Mouse (Mus musculus) spleen, adult 2 months (tissue): Measurements from ENCODE around the gene Chkb. TPM values are rescaled to one million over a fixed set of nuclear protein-coding genes. Genes with fewer than 3 reads are reported as not detected.

Source experiments
- DNase-seq, 2 experiments: peaks; one replicate each; pipeline versions ENCODE4 v3.0.0 to v3.0.0-alpha.2; 2012 to 2021; ENCODE audit warnings: low spot score in 2 of 2, low read depth in 1 of 2
- H3K27ac ChIP-seq: fragments of 200-500 bp; 2 replicates; pipeline ENCODE4 v1.5.1; 2012; ENCODE audit warnings: low read length, inconsistent platforms; ENCODE audit not compliant: insufficient read depth
- H3K27me3 ChIP-seq: fragments of 200-500 bp; 2 replicates; pipeline ENCODE4 v1.6.1; 2012; ENCODE audit warnings: mild to moderate bottlenecking, moderate library complexity, low read length, inconsistent platforms; ENCODE audit not compliant: control insufficient read depth, insufficient read depth
- H3K36me3 ChIP-seq: fragments of 200-500 bp; 2 replicates; pipeline ENCODE4 v1.6.1; 2012; ENCODE audit warnings: mild to moderate bottlenecking, low read length, inconsistent platforms; ENCODE audit not compliant: control insufficient read depth, insufficient read depth
- H3K4me1 ChIP-seq: fragments of 200-500 bp; 2 replicates; pipeline ENCODE4 v1.6.1; 2011; ENCODE audit warnings: inconsistent platforms; ENCODE audit not compliant: control insufficient read depth, insufficient read depth, insufficient read length
- H3K4me3 ChIP-seq: fragments of 200-500 bp; 2 replicates; pipeline ENCODE4 v1.5.1; 2011; ENCODE audit warnings: mild to moderate bottlenecking, inconsistent platforms; ENCODE audit not compliant: insufficient read depth, insufficient read length; ENCODE audit errors: extremely low read depth
- CTCF ChIP-seq: fragments of 200-500 bp; IDR thresholded peaks from 2 replicates; pipeline ENCODE4 v1.5.1; 2011; ENCODE audit warnings: mild to moderate bottlenecking, inconsistent platforms; ENCODE audit not compliant: insufficient read depth, insufficient read length, insufficient replicate concordance; ENCODE audit errors: extremely low read depth
- POLR2A ChIP-seq: fragments of 200-500 bp; IDR thresholded peaks from 2 replicates; pipeline ENCODE4 v1.6.1; 2011; ENCODE audit warnings: low read depth, low read length, inconsistent platforms
- WGBS: fragments of 180-500 bp; shearing (Covaris S2); methylation state at CpG from one replicate; pipeline ENCODE4 v1.1.7; 2018; 5-methylcytosine and 5-hydroxymethylcytosine counted together
- polyA plus RNA-seq: library from polyadenylated mRNA; depleted of rRNA; stranded (reverse); fragments of >200 nt; gene quantifications from 2 replicates; pipeline ENCODE4 v1.2.3, GENCODE M21; 2012

The Chkb gene
- polyA plus RNA-seq, 1 experiment, result 62.6 TPM

DNA sequence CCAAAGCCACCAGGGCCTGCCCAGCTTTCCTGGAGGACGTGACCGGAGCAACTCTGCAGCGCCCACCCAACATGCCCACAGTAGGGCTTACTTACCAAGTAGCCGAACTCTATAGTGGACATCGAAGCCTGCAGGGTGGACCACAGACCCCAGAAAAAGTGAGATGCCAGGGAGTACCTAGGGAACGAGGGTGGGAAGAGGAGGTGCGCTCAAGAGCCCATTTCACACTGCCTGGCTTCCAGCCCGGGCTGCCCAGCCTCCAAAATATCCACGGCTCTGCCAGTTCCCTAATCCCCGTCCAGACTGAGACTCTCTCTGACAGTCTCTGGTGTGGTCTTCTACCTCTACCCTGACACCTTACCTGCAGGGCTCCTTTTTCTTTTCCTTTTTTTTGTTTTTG lies 3.0 kb downstream of the Chkb start:
- no peak for DNase-seq
- Histone ChIP-seq H3K4me1 (peaks cover 7% of the 10 kb centered on the region), H3K27me3 (no peaks in the 10 kb centered on the region), H3K4me3 (no peak overlapping the region), H3K36me3 (peaks cover 14% of the 10 kb centered on the region), H3K27ac (no peak overlapping the region)
- TF ChIP-seq POLR2A, result no peak
- TF ChIP-seq CTCF, result no peak
- WGBS, result 96% methylated on average over 10 of the region's 10 CpGs

DNA sequence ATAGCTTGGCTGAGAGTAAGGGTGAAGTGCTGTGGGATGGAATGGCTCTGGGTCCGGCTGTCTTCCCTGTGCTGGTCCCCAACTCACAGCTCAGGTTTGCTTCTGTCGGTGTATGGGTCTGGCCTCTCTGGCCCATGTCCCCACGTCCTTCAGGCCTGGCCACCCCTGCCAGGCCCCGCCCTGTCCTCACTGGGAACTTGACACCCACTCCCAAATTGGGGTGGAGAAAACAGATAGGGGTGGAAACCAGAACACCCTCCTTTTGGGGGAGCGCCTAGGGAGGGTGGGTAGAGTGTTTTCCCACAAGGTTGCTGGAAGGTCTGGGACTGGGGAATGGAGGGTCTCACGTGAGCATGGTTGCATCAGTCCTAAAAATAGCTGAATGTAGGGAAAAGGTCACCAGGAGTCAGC lies 4.0 kb downstream of the Chkb start, which contains the start of gene Cpt1b:
Gene Cpt1b, minus strand, starts transcription at position 153 of the 411 bp plus-strand sequence.
- Histone ChIP-seq H3K4me1 (peaks cover 5% of the 10 kb centered on the region), H3K27ac (no peak within 1 kb of the TSS), H3K27me3 (no peaks in the 10 kb centered on the region), H3K36me3 (peaks cover 14% of the 10 kb centered on the region), H3K4me3 (no peak within 1 kb of the TSS)
- TF ChIP-seq POLR2A (no peak), CTCF (no peak)
- 86% methylated on average over 6 of the region's 6 CpGs for WGBS
- DNase-seq, result no peak

- DNase-seq, result no peak
- WGBS, result 93% methylated on average over 8 of the region's 8 CpGs
- no peaks in the 10 kb centered on the region for H3K27me3 ChIP-seq
- H3K4me3 ChIP-seq, result no peak overlapping the region
- no peak overlapping the region for H3K27ac ChIP-seq
- H3K4me1 ChIP-seq, result peaks cover 5% of the 10 kb centered on the region
- H3K36me3 ChIP-seq, result peaks cover 18% of the 10 kb centered on the region
- TF ChIP-seq CTCF (no peak), POLR2A (no peak)
Observed at GRCm38 (mm10) chr15:89424621-89425020, 5.1 kb downstream of the Chkb start.

DNA sequence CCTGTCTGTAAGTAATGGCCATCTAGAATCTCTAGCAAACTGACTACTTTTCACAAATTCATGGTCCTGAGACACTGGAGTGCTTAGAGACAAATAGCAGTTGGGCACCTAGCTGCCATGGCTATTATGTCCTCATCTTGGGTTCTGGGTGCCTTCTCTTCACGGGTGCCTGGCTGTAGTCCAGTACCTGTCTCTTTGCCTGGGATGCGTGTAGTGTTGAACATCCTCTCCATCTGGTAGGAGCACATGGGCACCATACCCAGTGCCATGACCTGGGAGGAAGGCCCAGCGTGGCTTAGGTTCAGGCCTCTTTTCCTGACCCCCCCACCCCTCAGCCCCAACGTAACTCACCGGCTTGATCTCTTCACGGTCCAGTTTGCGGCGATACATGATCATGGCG lies 7.8 kb downstream of the Chkb start:
- DNase-seq, result no peak
- Histone ChIP-seq H3K36me3 (peaks cover 19% of the 10 kb centered on the region), H3K4me3 (no peak overlapping the region), H3K27ac (no peak overlapping the region), H3K4me1 (no peaks in the 10 kb centered on the region), H3K27me3 (no peaks in the 10 kb centered on the region)
- TF ChIP-seq POLR2A (no peak), CTCF (no peak)
- 94% methylated on average over 9 of the region's 9 CpGs for whole genome bisulfite sequencing

DNA sequence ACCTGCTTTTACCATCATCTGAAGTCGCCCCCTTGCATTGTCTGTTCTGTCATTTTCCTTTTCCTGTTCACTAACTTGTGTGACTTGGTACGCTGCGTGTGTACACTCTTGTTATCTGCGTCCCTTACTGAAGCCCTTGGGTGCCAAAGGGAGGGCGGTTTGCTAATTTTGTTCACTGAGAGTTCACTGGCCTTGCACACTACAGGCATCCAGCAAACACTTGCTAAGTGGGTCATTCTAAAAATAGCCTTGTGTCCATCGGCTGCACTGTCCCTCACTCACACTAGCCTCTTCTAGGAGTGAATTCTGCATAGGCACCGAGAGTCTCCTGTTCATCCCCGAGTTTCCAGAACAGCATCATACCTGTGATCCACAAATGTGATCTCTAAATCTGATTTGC lies 14.4 kb downstream of the Chkb start:
- DNase-seq, result no peak
- TF ChIP-seq CTCF (no peak), POLR2A (no peak)
- WGBS, result 83% methylated on average over 8 of the region's 8 CpGs

DNA sequence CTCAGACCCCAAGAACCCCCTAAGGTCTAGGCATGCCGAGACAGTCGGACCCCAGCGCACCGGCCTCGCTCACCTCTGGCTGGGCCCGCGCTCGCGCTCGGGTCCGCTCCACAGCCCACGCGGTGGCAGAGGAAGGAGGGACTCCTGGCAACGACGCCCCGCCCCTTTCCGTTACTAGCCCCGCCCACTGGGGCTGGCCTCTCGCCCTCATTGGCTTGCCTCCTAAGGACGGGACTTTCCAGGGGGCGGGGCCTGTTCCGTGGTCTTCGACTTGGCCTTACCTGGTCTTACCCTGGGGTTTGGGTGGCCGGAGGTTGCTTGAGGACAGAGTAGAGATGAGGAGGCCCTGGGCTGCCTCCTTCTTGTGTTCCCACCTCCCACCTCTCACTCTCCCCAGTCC lies 19.6 kb downstream of the Chkb start, which contains the start of gene Syce3:
Gene Syce3, minus strand, starts transcription at position 386 of the 400 bp plus-strand sequence.
- no peaks in the 10 kb centered on the region for H3K4me1 ChIP-seq
- TF ChIP-seq POLR2A (no peak), CTCF (no peak)
- H3K27ac ChIP-seq, result no peak within 1 kb of the TSS
- H3K4me3 ChIP-seq, result no peak within 1 kb of the TSS
- no peak for DNase-seq
- 92% methylated on average over 24 of the region's 24 CpGs for WGBS
- no peaks in the 10 kb centered on the region for H3K27me3 ChIP-seq
- no peaks in the 10 kb centered on the region for H3K36me3 ChIP-seq

More for the DNA sequence above, 14.4 kb downstream of the Chkb start:
- H3K36me3 ChIP-seq, result peaks cover 11% of the 10 kb centered on the region
- no peaks in the 10 kb centered on the region for H3K27me3 ChIP-seq
- no peak overlapping the region for H3K27ac ChIP-seq
- no peaks in the 10 kb centered on the region for H3K4me1 ChIP-seq
- no peak overlapping the region for H3K4me3 ChIP-seq

GRCm38 (mm10) chr15:89406691-89407090 lies 23.0 kb downstream of the Chkb start:
- TF ChIP-seq CTCF, result no peak
- no peak for TF ChIP-seq POLR2A
- H3K27ac ChIP-seq, result no peak overlapping the region
- no peak overlapping the region for H3K4me3 ChIP-seq
- H3K27me3 ChIP-seq, result no peaks in the 10 kb centered on the region
- H3K36me3 ChIP-seq, result no peaks in the 10 kb centered on the region
- no peaks in the 10 kb centered on the region for H3K4me1 ChIP-seq
- no peak for DNase-seq
